Mouse (Mus musculus): ENCODE data around the gene Hhat.

GRCm38 (mm10) chr1:192682219-192682951, 88.6 kb downstream of the Hhat start:
- TF ChIP-seq CTCF (IDR thresholded peaks at IDR 0.05; ENCODE audit: control insufficient read depth, insufficient read depth, insufficient replicate concordance, low read depth, low read length) (no peak), POLR2A (IDR thresholded peaks at IDR 0.05; ENCODE audit: control insufficient read depth, low read depth, low read length) (no peak)

Data from testis, adult 2 months (tissue).